In genomic region chr12:12313437-12313836, GRCm38 (mm10) we compare ENCODE assay signal across 9 mouse cellular contexts. TPM values are rescaled to one million over a fixed set of nuclear protein-coding genes. Genes with fewer than 3 reads are reported as not detected.
DNase-seq lines count a peak whose midpoint lies in the region; ATAC-seq lines count a peak whose summit lies in the region.
"Had no signal": no experiment of that assay in that cellular context is flagged by ENCODE, and none has a peak within 500 bp of the region (broad histone marks: within the 10 kb centered on the region; RNA-seq: fewer than 3 reads in every experiment).

No protein-coding gene starts in this region.

- H3K4me3 ChIP-seq in hindbrain, embryonic 11.5 days (ENCODE audit: low read depth, low read length), result no peak overlapping the region
- H3K4me3 ChIP-seq in hindbrain, embryonic 14.5 days (replicated peaks; ENCODE audit: low read length), result no peak overlapping the region
- H3K4me3 ChIP-seq: embryonic facial prominence, embryonic 13.5 days had no signal

- no peak overlapping the region for H3K27ac ChIP-seq in hindbrain, embryonic 11.5 days (ENCODE audit: low read depth, low read length)
- H3K27ac ChIP-seq in hindbrain, embryonic 14.5 days, result no peak overlapping the region
- H3K27ac ChIP-seq: embryonic facial prominence, embryonic 13.5 days had no signal

- H3K27me3 ChIP-seq in hindbrain, embryonic 11.5 days (ENCODE audit: control insufficient read depth, insufficient read depth, low read length), result no peaks in the 10 kb centered on the region
- H3K27me3 ChIP-seq in hindbrain, embryonic 14.5 days (ENCODE audit: control insufficient read depth, insufficient read depth, low read length), result no peaks in the 10 kb centered on the region
- H3K27me3 ChIP-seq: embryonic facial prominence, embryonic 13.5 days had no signal

- no peak for ATAC-seq in hindbrain, embryonic 11.5 days (ENCODE audit: low FRiP score)
- no peak for ATAC-seq in hindbrain, embryonic 14.5 days (ENCODE audit: low FRiP score)
- ATAC-seq in common myeloid progenitor, adult 5-6 weeks (replicated peaks; ENCODE audit: low read depth, poor library complexity, severe bottlenecking), result peak; percentile 57; the same call in 1 of the 2 replicates

- DNase-seq in hindbrain, embryonic 11.5 days (ENCODE audit: low spot score), result peak; percentile 28
- no peak for DNase-seq in hindbrain, embryonic 14.5 days (ENCODE audit: low spot score)
- peak; percentile 7 for DNase-seq in spleen, adult 12 weeks (ENCODE audit: low spot score)
- no peak for DNase-seq in spleen, postnatal 14 days (ENCODE audit: low spot score in 2 of 2)
- no peak for DNase-seq in urinary bladder, postnatal 10 days (ENCODE audit: low spot score)
- no peak for DNase-seq in layer of hippocampus, adult 9-11 months
- no peak for DNase-seq in frontal cortex, postnatal 10 days (ENCODE audit: low spot score in 2 of 2)

- H3K9ac ChIP-seq in hindbrain, embryonic 11.5 days (ENCODE audit: low read depth, low read length), result no peak overlapping the region
- H3K9ac ChIP-seq in hindbrain, embryonic 14.5 days, result no peak overlapping the region
- H3K9ac ChIP-seq: embryonic facial prominence, embryonic 13.5 days had no signal

- no peaks in the 10 kb centered on the region for H3K4me1 ChIP-seq in hindbrain, embryonic 11.5 days (replicated peaks; ENCODE audit: control insufficient read depth, insufficient read depth, low read length)
- H3K4me1 ChIP-seq in hindbrain, embryonic 14.5 days (replicated peaks; ENCODE audit: control insufficient read depth, insufficient read depth, low read length), result peaks cover 15% of the 10 kb centered on the region; the same call in 1 of the 2 replicates

- H3K36me3 ChIP-seq in hindbrain, embryonic 11.5 days (ENCODE audit: control insufficient read depth, insufficient read depth, low read length), result no peaks in the 10 kb centered on the region
- H3K36me3 ChIP-seq in hindbrain, embryonic 14.5 days (replicated peaks; ENCODE audit: control insufficient read depth, insufficient read depth), result no peaks in the 10 kb centered on the region
- H3K36me3 ChIP-seq: embryonic facial prominence, embryonic 13.5 days had no signal

- H3K9me3 ChIP-seq in hindbrain, embryonic 11.5 days (ENCODE audit: control insufficient read depth, low read length), result no peaks in the 10 kb centered on the region
- no peaks in the 10 kb centered on the region for H3K9me3 ChIP-seq in hindbrain, embryonic 14.5 days (ENCODE audit: control insufficient read depth, low read length)
- H3K9me3 ChIP-seq: embryonic facial prominence, embryonic 13.5 days had no signal

- H3K4me2 ChIP-seq in hindbrain, embryonic 11.5 days (replicated peaks; ENCODE audit: low read depth, low read length), result no peak overlapping the region
- H3K4me2 ChIP-seq in hindbrain, embryonic 14.5 days (replicated peaks), result no peak overlapping the region
- H3K4me2 ChIP-seq: embryonic facial prominence, embryonic 13.5 days had no signal

RNA-seq across cellular contexts. Expression of gene Fam49a, which starts 51.5 kb away (rescaled TPM):
- 24.1 and 26.6 TPM in 2 replicates for polyA plus RNA-seq in hindbrain, embryonic 11.5 days (2014; fragmentation: Nextera tagmentation; extraction: Ambion mirVana)
- polyA plus RNA-seq in hindbrain, embryonic 14.5 days (2014; fragmentation: Nextera tagmentation; extraction: Ambion mirVana), result 66.3 and 80.7 TPM in 2 replicates
- total RNA-seq in common myeloid progenitor, adult 5-6 weeks (2017), result 15.6 and 16.5 TPM in 2 replicates

Comparison
In these comparisons a context has a peak if more than half of its experiments do, and no peak if none do; other contexts are left out.
1. DNase-seq: peak in hindbrain, embryonic 11.5 days (single experiment) and spleen, adult 12 weeks (single experiment); none in hindbrain, embryonic 14.5 days (single experiment), spleen, postnatal 14 days (0 of 2), urinary bladder, postnatal 10 days (single experiment), layer of hippocampus, adult 9-11 months (single experiment) and frontal cortex, postnatal 10 days (0 of 2).